Mouse (Mus musculus): ENCODE data around the gene Fgf12.
A peak's percentile ranks its signal among the peaks of the same experiment; 100 is the strongest.

Fgf12 gene

DNA sequence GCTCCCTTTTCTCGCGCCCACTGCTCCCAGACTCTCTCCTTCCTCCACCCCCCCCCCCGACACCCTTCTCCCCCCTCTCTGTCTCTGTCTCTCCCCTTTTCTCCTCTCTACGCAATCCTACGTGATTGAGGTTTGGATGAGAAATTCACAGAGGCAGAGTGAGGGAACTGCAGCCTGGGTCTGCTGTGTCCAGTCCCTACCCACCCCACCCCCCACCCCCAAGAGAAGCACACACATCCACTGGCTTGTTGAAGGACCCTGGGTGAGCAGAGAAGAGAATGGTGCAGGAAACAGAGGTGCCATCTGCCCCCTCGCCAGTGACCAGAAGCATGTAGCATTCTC is 305.8 kb downstream of the Fgf12 start:
- no peak for DNase-seq

DNA sequence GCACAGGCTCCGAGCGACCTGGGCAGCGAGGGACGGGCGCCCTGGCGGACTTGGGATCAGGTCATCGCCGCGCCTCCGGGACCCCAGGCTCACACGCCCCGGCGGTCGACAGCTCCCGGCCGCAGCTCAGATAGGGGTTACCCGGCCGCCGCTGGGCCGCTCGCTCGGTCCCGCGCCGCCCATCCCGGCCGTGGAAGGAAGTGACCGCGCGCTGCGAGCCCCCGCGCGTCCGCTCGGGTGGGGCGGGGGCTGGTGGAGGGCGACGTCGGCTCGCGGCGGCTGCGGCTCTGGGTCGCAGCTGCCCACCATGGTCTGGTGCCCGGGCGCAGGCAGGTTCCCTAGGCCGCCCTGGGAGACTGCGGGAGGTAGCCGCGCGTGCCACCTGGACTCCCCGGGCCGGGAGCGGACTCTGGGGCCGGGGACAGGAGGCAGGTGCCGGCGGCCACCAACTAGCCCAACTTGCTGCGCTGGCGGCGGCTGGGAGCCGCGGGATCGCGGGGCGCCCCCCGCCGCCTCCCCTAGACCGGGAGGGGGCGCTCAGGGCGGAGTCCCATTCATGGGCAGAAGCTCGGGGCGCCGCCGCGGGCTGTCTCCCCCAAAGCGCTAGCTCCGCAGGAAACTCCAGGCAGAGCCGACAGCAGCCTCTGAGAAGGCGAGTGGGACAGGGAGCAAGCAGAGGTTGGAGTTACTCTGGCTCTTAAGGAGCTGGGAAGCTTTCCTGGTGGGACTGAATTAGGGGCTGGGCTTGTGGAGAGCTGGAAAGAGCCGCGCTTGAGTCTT is 306.3 kb downstream of the Fgf12 start:
- peak; percentile 26 for DNase-seq

DNA sequence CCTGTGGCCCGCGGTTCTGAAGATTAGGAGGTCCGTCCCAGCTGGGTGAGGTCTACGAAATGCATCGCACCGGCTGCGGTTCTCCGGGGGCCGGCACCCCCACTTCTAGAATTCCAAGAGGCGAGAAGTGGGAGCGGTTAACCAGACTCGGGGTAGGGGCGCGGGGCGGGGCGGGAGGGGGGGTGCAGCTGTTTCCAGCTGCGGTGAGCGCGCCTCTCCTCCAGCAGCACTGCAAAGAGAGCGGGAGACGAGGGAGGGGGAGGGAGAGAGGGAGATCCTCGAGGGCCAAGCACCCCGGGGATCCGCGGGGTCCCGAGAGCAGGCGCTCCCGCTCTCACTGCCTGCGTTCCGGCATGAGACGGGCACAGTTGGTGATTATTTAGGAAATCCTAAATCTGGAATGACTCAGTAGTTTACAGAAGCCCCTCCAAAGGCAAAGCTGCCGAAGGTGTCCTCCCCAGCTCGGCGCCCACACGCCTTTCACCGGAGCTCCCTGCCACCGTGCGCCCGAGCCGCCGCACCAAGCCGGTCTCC is 307.0 kb downstream of the Fgf12 start:
- DNase-seq = no peak

DNA sequence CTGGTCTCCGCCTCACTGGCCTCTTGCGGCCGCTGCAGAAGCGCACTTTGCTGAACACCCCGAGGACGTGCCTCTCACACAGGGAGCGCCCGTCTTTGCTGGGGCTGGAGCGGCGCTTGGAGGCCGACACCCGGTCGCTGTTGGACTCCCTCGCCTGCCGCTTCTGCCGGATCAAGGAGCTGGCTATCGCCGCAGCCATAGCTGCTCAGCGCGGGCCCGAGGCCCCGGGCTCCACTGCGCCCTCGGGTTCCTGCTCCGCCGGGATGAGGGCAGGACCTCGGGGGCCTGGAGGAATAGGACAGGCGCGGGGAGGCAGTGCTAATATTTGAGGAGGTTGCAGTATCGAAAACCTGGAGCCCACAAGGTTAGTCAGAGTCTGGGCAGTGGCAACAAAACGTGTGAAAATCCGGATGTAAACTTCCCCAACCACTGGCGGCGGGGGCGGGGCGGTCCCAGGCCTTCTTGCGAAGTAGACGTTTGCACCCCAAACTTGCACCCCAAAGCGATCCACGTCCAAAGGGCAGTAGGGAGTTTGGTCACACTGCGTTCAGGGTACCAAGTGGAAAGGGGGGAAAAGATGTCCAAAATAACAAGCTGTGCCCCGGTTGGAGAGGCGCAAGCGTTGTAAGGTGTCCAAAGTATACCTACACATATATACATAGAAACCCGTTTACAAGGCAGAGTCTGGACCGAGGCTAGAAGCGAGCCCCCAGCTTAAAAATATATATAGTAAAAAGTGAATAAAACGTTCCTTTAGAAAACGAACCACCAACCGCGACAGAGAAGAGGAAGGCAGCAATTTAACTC is 307.7 kb downstream of the Fgf12 start:
- DNase-seq = no peak

DNA sequence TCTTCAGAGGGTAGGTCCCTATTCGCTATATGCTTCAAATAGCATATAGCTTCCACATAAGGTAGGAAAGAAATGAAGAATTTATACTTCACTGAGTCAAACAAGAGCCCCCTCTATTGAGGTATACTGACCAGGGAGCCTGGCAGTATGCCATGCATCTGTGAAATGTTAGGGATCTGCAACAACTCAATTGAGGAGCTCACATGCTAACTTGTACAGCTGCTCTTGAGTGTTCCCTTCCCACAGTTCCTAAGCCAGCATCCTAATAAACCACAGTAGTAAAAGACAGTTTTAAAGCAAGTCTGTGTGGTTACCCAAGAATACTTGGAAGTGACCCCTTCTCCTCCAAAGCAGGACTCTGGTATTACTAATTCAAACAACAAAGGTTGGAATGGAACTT is 331.3 kb downstream of the Fgf12 start:
- no peak for DNase-seq

DNA sequence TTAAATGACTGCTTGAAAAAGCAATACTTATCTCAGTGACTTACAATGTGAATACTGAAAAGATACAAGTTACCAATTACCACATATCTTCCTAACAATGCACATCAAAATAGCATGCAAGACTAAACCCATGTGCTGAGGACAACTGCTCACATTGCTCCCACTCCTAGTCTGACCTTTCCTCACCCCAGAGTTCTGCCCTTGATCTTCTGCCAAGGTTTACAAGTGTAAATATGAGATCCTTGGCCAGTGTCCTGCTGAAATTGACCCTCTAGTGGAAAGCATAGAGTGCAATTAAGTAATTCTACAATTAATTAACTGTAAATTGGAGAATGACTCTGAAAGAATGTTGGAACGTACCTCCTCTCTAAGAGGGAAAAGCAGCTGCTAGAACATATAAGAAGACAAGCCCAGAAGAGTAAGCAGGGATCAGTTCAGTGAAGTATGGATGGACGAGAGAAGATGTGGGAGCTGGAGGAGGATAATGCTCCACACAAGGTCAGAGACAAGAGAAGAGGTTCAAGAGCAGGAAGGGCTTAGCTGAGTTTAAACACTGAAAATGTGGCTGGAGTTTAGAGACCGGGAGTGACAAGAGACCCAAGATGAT is 333.1 kb downstream of the Fgf12 start:
- no peak for DNase-seq

DNA sequence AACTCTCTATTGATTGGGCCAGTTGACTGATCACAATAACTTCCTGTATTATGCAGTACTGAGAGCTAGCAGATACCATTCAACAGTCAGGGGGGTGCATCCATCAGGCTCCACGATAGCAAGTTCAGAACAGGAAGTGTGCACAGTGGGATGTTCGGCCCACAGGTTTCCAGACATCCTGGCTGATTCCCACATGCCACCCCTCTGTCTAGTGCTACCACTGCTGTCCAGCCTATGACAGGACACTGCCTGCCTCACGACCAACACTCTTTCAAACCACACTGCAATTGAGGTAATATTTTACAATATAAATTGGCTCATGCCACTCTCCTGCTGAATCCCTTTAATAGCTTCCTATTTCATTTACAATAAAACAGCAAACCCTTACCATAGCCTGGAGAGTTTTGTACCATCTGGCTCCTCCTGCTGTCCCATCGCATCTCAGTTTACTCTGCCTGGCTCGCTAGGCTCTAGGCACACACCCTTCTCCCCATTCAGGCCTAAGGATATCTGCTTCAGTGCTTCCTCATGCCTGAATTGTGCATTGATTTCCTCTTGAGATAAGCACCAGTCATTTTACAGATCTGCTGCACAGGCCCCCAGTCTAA is 341.6 kb downstream of the Fgf12 start:
- DNase-seq = peak; percentile 19

DNA sequence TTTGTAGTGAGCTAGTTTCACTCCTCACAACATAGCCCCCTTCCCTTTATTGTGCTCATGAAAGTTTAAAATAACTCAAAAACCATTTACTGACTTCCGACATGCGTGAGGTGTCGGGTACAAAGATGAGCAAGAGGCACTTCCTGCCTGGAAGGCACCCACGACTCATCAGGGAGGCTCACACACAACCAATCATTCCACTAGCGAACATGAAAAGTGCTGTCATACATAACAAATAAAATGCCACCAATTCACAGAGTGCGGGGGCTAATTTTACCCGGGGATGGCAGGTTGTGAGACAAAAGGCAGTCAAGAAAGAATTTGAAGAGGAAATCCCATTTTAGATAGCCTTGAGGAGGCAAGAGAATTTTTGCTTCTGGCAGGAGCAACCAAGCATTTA is 344.6 kb downstream of the Fgf12 start:
- no peak for DNase-seq

DNA sequence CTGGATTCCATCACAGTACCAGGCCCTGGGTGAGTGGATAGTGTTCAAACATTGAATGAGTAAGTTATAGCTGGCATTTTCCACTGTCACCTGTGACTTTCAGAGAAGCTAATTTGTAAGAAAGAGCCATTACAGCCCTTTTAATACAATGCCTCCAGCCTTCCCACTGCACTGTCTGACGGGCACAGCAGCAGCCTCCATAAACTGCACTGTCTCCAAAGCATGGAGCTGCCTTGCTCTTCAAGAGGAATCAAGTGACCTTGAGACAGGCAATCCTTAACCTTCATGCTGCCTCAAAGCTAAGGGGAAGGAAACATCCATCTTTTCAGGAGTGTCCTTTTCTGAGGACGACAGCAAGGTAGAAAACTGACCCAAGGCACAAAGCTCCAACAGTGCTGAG is 345.0 kb downstream of the Fgf12 start:
- DNase-seq = no peak

DNA sequence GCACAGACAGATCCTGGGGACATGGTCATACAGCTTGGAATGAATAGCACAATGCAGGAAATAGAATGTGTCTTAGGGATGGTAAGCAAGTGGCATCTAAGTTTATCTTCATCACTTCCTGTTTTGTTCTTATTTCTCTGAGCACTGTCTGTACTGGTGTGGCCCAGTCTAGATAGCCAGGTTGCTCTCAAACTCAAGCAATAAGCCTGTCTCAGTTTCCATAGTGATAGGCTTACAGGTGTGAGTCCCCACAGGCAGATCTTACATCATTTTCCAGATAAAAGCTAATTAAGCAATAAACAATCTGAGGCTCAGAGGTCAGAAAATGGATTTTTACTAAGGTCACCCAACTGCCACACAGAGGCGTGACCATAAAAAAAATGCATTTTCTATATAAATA is 348.7 kb downstream of the Fgf12 start:
- DNase-seq = no peak

DNA sequence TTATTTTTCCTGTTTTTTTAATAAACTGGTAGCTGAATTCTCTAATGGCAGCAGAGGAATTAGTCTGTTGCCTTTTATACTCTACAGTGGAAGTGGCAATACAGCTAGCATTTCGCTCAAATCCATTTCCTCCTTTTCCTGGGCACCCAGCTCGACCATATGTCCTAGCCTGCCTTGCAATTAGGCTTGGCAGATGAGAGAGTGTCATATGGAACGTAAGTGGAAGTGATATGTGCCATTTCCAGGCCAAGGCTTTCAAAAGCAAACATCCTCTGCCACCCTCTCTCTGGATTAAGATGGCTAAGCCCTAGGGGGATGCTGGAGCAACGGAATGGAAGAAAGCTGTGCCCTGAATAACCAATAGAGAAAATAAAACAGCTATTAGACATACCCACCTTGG is 350.2 kb downstream of the Fgf12 start:
- peak; percentile 44 for DNase-seq

DNA sequence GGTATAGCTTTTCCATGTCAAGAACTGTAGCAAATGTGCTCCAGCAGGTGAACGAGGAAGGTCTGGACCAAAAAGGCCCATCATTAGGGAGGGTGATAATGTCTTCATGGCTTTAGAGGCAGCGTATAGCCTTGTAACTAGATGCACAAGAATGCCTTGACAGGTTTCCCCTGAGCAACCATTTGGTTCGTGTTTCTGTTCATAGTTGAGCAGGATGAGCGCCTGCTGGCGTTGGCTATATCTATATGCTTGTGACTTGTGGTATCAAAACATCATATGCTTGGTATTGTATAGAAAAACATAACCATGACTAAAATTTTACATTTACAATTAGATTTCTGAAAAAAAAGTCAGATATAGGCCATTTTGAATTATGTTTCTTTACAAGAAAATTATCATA is 361.6 kb downstream of the Fgf12 start:
- DNase-seq = no peak

DNA sequence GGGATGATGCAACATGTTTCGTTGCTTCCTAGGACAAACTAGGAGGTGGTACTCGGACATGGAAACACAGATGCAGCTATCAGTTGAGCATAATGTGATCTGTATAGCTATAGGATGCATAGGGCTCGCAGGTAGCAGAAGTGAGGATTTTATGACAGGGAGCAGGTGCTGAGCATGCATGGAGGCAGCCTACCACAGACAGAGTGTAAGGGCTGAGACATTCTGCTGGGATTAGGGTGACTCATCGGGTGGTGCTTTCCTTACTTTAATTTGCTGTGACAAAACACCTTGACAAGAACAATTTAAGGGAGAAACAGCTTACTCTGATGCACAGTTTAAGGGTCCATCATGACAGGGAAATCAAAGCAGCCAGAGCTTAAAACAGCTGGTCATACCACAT is 363.8 kb downstream of the Fgf12 start:
- no peak for DNase-seq

DNA sequence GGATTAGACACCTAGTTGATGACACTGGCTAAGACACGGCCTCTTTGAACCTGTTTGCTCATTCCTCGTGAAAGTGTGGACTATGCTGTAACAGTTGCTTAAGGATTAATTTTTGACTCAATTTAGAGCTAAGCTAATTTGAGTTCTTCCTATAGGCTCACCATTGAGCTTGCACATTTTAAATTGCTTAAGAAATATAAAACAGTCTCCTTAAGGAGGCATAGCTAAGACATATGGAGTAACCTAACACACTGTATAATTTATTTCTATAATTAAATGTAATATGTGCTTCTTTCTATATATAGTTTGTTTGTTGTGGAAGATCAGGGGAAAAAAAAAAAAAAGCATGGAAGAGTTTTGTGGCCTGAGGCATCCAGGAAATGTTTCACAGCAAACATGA is 378.1 kb downstream of the Fgf12 start:
- DNase-seq = no peak

DNA sequence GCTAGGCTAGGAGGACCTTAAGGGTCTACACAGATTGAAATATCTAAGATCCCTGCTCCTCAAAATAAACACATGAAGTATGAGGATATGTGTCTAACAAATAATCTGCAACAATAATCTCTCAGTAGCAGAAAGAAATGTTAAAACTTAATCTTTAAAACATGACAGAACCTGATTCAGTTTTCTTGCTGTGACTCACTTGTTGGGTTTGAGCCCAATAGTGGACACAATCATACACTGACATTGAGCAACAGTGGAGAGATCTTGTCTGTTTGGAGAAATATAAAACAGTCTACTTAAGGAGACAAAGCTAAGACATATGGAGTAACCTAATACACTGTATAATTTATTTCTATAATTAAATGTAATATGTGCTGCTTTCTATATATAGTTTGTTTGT is 379.6 kb downstream of the Fgf12 start:
- DNase-seq = no peak

DNA sequence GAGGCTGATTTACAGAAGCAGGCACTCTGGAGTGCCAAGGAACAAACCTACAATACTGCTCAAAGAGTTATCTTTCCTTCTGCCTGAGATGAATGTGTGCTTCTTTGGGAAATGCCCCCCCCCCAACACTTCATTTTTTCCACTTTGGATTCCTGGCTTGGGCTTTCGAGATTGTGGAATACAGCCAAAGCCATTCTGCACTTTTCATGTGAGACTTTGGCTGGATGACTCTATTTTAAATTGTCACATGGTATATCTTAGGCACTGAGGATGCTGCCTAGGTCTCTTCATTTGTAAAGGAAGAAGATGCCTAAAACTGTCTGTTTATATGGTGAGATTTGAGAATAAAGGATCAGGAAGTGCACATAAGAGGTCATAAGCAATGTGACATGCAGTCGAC is 402.2 kb downstream of the Fgf12 start:
- DNase-seq = no peak

DNA sequence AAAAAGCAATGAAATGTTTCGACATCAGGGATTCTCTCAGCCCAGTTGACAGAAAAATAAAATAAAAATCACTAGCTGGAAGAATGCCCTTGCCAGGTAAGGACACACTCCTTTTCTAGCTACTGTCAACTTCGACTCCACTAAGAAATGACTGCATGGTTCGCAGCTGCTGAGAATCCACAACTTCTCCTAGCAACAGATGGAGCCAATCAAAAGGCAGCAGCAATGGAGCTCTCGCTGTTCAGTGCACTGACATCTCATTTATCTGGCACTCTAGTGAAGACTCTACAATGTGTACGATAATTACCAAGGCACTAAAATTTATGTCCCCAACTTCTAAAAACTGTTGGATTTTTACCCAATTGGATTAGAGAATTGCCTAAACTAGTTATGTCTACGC is 407.5 kb downstream of the Fgf12 start:
- DNase-seq = peak; percentile 42

DNA sequence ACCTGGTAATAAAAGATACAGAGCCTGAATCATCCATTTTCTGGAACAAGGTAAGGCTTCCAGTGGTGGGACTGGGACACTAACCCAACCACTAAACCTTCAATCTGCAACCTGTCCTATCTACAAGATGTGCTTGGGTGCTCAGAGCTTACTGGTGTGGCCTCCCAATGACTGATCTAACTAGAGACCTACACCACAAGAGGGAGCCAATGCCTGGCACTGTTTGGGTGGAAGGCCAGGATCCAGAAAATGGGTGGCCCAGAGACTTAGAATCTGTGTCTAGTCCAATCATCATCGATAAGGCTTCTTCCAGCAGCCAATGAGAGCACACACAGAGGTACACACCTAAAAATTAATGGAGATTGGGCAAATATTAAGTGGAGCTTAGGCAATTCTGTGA is 414.9 kb downstream of the Fgf12 start:
- no peak for DNase-seq

DNA sequence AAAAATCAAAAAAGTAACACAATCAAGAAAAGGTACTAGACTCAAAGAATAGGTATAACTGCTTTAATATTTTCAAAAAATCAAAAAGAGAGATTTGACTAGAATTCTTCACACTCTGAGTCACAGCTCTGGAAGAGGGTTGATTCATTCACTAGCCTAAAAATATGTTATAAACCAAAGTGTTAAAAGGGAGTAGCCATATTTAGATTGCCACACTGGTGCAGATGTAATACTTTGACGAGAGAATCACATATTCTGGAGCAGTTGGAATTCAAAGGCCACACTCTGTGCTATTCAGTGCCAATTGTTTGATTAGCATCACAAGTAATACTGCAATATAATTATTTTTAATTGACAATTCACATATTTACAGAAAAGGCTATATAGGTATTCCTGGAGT is 416.2 kb downstream of the Fgf12 start:
- no peak for DNase-seq

DNA sequence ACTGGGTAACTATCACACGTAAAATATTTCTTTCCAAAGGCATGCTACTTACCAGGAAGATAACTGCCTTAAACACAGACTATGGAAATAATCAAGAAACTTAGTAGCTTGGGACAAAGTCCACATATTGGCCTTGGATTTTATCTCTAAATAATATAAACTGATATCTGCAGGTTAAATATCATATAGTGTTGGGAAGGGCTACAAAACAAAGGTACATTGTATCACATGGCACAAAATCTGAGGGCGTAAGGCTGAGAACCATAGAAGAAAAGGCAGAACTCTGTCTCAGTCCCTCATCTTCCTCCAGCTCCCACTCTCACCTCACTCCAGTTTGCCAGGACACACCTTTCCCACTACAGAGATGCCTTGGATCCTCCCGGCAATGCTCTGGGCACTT is 417.8 kb downstream of the Fgf12 start:
- DNase-seq = no peak

DNA sequence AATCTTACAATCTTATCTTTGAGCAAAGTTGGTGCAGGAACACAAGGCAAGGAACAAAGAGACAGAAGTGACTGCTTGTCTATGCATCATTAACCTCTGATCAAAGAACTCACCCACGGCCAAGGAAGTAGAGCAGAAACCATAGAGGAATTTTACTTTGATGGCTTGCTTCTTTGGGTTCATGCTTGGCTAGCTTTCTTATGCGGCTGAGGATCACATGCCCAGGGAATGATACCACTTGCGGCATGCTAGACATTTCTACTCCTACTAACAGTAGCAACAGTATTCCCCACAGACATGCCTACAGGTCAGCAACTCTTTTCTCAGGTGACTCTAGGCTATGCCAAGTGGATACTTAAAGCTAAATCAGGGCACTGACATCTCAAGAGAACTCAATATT is 429.3 kb downstream of the Fgf12 start:
- no peak for DNase-seq

DNA sequence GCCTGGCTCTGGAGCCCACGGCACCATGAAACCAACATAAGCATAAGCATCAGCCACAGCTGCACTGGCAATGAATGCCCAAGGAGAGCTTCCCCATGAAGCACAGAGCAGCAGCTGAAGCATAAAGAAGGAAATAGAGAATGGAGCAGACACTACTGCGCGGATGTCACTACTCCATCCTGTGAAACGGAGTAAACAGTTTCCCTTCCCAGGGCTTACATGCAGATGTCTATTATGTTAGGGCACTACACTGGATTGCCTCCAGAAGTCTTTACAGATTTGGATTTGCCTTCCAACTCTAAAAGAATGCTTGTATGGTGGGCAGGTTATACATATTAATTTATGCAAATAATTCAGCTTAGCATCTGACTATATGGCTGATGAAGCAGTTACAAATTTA is 441.2 kb downstream of the Fgf12 start:
- DNase-seq = peak; percentile 20

DNA sequence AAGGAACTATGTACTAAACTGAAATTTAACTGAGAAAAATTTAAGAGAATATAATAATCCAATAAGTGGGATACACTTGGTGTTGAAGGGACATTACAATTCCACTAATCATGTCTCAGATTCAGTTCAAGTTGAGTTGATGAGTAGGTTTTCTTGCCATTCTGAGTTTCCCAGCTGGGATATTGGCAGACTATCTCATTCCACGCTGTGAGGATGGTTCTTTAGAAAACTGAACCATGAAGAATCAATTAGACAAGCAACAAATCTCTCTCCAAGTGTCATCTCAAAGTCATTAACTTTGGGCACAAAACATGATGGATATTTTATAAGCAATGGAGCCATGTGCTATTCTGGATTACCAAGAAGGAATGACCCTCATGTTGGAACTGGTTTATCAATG is 449.0 kb downstream of the Fgf12 start:
- no peak for DNase-seq

All from layer of hippocampus, adult 9-11 months (tissue).